Mouse (Mus musculus) kidney, postnatal 4 days (tissue): Measurements from ENCODE around the gene Erbb2.
"Not testable (repeated sequence)": the region's sequence is repeated elsewhere in the genome, so short reads cannot be mapped to it uniquely, and the experiment has no call there.

Experiments
- DNase-seq, 2 experiments: peaks; one replicate each; pipeline ENCODE4 v3.0.0; 2021; ENCODE audit warnings: mixed read lengths in 2 of 2

Erbb2 gene

DNA sequence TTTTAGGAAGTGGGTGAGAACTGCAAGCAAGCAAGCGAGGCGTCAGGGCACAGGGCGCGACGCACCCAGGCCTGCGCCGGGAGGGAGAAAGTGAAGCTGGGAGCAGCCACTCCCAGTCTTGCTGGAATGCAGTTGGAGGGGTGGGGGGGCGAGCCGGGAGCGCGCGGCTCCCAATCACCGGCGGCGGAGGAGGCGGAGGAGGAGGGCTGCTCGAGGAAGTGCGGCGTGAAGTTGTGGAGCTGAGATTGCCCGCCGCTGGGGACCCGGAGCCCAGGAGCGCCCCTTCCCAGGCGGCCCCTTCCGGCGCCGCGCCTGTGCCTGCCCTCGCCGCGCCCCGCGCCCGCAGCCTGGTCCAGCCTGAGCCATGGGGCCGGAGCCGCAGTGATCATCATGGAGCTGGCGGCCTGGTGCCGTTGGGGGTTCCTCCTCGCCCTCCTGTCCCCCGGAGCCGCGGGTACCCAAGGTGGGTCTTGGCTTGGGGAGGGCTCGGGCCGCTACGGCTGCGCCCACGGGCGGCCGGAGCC lies at the start of gene Erbb2:
Gene Erbb2, plus strand, starts transcription at position 198 of the 524 bp plus-strand sequence.
- peak; percentile 91 to 95 for DNase-seq

DNA sequence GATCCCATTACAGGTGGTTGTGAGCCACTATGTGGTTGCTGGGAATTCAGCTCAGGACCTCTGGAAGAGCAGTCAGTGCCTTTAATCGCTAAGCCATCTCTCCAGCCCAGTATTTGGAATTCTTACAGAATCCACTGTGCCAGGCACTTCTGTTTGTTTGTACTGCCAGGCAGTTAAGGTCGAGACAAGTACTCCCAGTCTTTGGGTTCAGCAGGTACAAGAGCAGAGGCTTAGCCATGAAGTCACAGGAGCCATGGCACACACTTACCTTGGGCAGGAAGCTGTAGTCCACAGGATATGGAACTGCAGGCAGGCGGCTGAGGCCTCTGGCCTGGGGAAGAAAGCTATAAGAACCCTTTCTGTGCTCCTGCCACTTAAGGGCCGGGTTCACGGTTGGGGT lies 48.5 kb upstream of the Erbb2 start:
- DNase-seq, result no peak

DNA sequence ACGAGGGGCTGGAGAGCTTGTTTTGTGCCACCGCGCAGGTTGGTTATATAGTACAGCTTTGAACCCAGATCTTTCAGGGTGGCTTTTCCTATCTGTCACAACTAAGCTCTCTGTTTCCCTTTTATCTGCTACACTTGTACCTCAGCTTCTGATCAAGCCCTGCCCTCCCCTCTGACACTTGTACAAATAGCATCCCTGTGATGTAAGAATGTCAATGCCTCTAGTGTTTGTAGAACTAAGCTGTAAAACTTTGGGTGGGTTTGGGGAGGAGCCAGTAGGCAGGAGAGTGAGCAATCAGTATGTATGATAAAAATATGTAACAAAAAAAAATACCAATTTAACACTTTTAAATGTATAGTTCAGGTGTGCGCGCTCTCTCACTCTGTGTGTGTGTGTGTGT lies 47.9 kb upstream of the Erbb2 start:
- no peak for DNase-seq

DNA sequence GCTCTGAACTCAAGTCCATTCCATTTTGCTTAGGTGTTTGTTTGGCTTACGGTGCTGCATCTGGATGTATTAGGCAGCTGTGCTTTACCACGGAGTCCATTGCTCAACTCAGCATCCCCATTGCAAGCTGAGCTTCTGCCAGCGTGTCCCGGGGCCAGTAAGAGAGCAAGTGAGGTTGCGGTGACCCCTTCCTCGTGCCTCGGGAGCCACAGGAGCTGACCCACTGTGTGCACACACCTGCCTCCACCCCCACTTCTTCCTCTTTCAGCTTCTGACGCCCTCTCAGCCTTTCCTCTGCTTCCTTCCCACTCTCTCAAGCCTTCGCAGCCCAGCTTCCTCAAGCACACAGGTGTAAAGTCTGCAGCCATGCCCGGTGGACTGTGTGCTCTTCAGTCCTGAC lies 46.0 kb upstream of the Erbb2 start:
- DNase-seq, result no peak

DNA sequence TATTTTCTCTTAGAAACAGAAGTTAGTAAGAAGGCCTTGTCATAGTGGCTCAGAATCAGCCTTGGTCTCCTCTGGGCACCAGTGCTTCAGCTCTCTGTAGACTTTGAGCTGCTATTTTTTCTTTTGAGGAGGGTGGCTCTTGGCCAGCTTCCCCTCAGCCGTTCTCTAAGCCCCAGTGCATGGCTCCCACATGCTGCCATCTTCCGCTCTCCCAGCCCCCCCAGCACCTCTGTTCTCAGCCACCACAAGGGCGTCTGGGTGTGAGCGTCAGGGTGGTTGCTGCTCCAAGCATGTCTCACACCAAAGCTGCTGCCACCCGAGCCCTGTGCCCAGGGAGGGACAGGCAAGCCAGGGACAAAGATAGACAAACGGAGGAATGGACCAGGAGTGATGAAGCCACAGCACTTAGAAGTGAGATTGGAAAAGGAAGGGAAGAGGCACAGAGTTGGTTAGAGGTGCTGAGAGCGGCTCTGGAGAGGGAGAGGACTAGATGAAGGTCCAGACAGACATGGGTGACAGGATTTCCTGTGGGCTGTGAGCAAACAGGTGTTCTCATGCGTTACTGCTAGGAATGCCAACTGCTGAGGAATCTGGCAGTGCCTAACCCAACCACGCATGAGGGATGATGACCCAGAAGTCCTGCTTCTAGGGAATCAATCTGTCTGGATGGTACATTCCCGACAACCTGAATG lies 45.0 kb upstream of the Erbb2 start:
- no peak for DNase-seq

DNA sequence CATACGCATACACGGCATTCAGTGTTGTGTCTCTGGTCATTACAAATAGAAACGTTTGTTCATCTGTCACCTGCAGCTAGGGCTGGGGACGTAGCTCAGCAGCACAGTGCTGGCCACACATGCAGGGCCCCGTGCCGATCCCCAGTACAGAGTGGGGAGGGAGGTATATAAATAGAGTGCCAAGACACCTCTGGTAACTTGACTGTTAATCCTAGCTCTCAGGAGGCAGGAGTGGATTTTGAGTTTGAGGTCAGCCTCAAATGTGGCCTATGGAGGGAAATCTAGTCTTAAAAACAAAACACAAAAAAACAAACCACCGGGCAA lies 44.4 kb upstream of the Erbb2 start:
- no peak for DNase-seq

DNA sequence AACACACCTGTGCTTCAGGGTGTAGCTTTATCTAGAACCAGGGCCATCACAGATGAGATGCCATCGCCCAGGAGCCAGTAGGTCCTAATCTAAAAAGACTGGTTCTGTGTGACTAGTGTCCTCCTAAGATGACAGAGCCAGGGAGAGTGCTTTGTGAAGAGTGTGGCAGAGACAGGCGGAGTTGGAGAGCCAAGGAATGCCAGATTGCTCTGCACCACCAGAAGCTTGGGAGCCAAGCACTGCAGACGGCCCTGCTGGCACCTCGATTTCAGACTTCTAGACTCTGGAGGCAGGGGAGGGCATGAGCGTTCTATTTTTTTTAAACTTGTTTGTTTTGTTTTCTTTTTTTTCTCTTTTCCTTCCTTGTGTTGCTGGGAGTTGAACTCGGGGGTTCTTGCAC lies 42.9 kb upstream of the Erbb2 start:
- DNase-seq, result no peak

- no peak for DNase-seq
Measured at GRCm38 (mm10) chr11:98370588-98370987, 41.7 kb upstream of the Erbb2 start.

DNA sequence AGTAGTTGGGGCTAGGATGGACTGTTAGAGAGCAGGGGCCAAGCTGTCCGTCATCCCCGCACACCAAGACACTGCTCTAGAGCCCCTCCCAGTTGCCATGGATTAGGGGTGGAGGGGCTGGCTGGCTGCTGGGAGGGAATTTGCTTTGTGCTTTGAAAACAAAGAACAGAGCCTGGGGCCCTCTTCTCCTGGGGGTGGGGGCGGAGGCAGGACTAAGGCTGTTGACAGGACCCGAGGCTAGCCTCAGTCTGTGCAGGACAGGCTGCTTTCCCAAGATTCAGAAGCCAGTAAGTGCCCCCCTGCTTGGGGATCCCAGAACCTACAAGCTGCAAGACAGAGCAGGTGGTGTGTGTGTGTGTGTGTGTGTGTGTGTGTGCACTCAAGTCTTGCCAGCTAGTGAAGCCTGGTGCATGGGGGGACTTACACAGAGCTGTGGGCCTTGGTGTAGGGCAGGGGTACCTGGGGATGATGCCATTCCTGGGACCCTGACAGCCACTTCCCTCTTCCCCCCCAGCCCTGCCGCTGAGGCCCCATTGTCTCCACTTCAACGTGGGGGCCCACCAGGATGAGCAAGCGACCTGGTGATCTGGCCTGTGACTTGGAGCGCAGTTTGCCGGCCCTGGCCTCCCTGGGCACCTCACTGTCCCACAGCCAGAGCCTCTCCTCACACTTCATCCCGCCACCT lies 40.6 kb upstream of the Erbb2 start:
- no peak for DNase-seq

GRCm38 (mm10) chr11:98372406-98372805 lies 39.9 kb upstream of the Erbb2 start:
- peak; percentile 71 to 80 for DNase-seq

GRCm38 (mm10) chr11:98373244-98373643 lies 39.0 kb upstream of the Erbb2 start:
- no peak for DNase-seq

- no peak for DNase-seq
Measured at GRCm38 (mm10) chr11:98374266-98374665, 38.0 kb upstream of the Erbb2 start.

DNA sequence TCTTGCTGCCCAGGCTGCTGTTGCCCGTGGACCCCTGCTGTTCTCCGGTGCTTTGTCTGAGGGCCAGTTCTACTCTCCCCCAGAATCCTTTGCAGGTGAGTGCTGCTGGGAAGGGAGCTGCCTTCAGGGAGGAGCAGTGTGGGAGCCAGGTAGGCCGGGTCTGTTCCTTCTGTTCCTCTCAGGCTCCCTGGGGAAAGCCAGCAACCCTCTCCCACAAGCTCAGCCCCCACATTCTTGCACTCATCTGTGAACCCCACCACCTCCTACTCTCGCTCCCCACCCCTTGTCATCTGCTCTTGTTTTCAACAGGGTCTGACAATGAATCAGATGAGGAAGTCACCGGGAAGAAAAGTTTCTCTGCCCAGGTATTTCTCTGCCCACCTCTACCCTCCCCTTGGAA lies 35.5 kb upstream of the Erbb2 start:
- no peak for DNase-seq

DNA sequence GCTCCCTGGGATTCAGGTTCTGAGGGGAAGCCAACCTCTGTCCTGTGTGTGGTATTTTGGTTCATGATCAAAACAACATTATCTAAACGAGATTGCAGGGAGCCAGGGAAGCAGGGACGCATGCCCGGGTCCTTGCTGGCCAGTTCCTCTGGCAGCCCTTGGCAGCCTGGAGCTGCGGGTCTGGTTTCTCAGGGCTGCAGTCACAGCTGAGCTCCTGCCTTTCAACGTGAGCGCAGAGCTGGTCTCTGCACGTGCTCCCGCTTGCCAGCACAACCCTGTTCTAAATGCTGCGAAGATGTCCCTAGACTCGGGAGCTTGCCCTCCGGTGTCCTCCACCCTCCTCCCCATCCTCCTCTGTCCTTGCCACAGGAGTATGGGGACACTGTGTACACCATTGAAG lies 34.5 kb upstream of the Erbb2 start:
- no peak for DNase-seq

- no peak for DNase-seq
Measured at GRCm38 (mm10) chr11:98379379-98379778, 32.9 kb upstream of the Erbb2 start.

DNA sequence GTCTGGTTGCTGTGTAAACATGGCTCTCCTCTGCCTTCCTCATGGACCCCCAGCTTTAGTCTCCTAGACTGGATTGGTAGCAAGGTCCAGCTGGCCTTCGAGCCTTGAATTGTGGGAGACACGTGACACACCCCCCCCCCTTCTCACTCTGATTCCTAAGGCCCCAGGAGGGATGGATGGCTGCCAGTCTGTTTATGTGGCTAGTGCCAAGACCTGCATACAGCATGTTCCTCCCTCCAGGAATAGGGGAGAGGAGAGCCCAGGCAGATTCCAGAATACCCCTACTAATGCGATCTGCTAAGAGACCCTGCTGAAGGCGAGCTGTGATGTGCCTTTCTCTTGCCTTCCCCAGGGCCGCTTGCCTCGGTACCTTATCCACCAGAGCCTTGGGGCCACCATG lies 32.2 kb upstream of the Erbb2 start:
- DNase-seq, result no peak

DNA sequence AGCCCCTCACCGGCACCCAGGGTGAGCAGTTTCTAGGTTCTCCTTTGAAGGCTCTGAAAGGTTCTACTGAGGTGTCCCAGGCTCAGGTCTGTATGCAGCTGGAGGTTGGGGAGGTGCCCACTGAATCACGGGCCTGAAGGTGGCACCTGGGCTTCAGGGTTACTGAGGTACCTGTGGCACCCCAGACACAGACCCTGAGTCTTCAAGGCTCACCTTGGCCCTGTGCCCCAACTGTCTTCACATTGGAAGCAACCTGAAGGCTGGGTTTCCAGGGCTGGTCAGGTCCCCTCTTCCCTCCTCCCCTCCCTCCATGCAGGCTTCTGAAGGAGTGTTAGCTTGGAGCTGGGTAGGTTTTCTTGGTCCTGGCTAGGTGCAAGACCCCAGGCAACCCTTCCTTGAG lies 30.6 kb upstream of the Erbb2 start:
- DNase-seq, result no peak

DNA sequence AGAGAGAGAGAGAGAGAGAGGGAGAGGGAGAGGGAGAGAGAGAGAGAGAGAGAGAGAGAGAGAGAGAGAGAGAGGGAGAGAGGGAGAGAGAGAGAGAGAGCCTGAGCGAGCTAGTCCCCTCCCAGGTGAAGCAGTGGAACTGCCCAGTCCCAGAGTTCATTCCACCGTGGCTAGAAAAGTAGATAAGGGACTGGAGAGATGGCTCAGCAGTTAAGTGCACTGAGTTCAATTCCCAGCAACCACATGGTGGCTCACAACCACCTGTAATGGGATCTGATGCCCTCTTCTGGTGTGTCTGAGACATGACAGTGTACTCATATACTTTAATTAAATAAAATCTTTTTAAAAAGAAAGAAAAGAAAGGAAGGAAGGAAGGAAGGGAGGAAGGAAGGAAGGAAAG lies 29.9 kb upstream of the Erbb2 start:
- not testable (repeated sequence) for DNase-seq

- DNase-seq, result no peak
Measured at GRCm38 (mm10) chr11:98383261-98384030, 28.8 kb upstream of the Erbb2 start, which contains the start of gene Tcap. Gene Tcap (plus strand): TSS chr11:98383811.

DNA sequence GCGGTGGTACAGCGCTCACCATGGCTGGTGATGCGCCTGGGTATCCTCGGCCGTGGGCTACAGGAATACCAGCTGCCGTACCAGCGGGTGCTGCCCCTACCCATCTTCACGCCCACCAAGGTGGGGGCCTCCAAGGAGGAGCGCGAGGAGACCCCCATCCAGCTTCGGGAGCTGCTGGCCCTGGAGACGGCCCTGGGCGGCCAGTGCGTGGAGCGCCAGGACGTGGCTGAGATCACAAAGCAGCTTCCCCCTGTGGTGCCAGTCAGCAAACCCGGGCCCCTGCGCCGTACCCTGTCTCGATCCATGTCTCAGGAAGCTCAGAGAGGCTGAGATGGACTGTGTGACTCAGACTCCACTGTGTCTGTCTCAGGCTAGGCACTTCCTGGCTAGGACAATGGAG lies 28.1 kb upstream of the Erbb2 start:
- no peak for DNase-seq

DNA sequence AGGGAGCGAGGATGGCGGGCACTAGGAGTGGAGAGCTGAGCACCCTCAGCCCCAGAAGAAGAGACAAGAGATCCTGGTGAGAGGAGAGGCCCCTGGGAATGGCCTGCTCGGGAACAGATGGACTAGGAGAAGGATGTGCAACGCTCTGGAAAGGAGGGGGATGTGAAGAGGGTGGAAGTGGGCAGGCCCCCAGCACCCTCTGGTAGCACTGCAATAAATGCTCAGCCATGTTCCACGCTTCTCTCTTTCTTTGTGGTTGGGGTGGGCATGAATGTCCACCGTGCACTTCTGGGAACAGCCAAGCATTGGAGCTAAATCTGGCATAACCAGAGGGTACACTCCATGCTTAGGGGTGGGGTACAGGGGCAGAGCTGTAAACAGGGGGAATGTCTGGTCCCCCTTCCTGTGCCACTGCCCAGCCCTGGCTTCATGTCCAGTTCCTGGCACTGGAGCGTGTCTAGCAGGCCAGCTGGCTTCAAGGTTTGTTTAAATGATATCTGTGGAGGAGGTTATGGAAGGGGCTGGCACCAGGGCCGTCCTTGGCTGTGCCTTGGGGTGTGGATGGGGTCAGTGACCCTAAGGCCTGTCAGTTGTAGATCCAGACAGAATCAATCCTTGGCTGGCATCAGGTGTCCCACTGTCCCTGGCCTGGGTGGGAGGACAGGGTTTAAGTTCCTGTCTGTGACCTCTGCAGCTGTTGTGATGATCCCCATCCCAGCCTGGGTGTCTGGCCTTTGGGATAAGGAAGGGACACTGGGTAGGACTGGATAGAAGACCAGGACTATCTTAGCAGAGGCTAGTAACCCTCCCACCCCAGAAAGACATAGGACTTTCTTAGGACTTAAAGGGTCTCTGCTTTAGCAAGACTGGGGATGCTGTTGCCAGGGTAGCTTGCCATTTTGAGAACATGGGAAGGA lies 27.3 kb upstream of the Erbb2 start:
- no peak for DNase-seq
